Mouse (Mus musculus) urinary bladder, postnatal 10 days (tissue): ENCODE results near the gene Lmx1b.

Experiments used
- DNase-seq: peaks from one replicate; pipeline ENCODE4 v3.0.0; 2022; ENCODE audit warnings: low spot score

Lmx1b gene

DNA sequence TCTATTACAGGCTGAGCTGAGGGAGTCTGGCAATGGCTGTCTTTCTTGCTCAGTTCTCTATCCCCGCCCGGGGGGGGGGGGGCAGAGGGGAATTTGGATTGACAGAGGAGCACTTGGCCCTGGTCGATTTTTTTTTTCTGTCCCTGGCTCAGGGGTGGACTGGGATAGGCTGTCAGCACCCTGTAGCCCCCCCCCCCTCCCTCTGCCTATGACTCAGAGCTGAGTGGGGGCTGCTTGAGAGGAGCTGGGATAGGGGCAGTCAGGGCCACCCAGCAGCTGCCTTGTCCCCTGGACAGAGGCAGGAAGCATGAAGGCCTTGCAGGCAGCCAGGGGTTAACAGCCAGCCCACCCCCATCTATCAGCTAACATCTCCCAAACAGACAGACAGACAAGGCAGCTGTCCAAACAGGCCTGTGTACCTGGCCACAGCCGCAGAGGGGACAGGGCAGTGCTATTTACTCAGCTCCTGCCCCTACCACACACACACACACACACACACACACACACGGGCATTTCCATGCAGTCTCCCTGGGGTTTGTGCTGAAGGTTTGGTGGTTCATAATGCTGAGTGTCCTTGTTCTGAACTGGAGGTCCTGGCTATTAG, 57.8 kb downstream of the Lmx1b start:
- no peak for DNase-seq

GRCm38 (mm10) chr2:33581866-33582265, 58.4 kb downstream of the Lmx1b start:
- DNase-seq = no peak

DNA sequence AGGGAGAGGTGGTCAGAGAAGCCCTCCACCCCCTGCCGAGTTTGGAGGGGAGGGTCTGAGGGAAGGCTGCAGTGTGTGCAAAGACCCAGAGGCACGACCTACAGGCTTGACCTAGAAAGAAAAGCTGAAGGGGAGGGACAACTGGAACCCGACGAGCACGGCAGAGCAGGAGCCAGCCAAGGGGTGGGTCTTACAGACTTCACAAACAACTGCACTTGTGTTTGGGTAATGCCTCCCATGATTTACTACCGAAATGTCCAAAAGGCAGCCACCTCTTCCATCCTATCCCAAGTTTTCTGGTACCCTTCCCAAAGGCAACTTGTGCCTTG, 58.9 kb downstream of the Lmx1b start:
- no peak for DNase-seq

DNA sequence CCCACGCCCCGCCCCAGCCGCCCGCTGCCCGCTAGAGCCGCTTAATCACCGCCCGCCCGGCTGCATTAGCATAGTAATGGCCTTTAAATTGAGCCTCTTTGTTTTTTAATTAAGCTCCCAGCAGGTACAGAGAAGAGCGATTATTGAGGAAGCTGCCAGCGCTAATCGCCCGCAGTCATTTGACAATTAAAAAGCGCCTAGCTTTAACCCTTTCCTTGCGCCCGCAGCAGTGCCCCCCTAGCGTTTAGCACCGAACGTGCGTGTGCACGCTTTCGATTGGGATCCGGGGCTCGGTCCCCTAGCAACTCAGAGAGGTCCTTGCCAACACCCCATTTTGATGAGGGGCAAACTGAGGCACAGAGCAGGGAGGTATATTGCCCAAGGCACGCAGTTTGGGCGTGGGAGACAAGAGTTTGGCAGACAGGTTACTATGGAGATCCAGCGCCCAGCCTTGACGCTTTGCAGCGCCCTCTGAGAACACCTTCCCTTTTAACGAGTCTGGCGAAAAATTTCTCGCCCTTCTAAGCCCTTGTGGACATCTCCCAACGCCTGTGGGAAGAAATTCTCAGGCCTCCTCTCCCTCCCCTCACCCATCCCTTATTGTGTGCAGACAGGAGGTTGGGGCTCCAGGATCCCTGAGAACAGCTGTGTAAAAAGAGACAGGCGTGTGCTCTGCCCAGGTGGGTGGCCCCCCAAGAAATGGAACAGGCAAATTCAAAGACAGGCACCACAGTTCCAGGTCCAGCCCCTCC, 59.4 kb downstream of the Lmx1b start:
- DNase-seq = no peak

- DNase-seq = no peak
These were observed 64.9 kb downstream of the Lmx1b start for GRCm38 (mm10) chr2:33575406-33575805.

GRCm38 (mm10) chr2:33573075-33573474, 67.2 kb downstream of the Lmx1b start:
- no peak for DNase-seq

- no peak for DNase-seq
These were observed 69.0 kb downstream of the Lmx1b start for GRCm38 (mm10) chr2:33571219-33571824.

DNA sequence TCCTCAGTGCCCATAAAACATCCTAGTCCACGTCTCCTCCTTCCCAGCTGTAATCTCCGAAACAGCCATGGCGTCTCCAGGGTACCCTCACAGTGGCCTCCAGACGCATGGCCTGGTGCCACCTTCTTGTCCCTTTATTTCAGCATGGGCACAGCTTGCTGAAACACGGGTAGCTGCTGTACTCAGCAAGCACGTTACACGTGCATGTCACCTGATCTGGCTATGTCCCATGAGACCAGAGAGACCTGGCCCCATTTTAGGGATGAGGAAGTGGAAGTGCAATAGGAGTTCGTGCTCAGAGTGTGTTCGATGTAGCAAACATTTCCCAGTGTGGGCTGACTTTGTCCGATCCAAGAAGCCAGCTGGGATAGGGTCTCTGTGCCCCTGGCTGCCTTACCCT, 70.6 kb downstream of the Lmx1b start:
- no peak for DNase-seq

DNA sequence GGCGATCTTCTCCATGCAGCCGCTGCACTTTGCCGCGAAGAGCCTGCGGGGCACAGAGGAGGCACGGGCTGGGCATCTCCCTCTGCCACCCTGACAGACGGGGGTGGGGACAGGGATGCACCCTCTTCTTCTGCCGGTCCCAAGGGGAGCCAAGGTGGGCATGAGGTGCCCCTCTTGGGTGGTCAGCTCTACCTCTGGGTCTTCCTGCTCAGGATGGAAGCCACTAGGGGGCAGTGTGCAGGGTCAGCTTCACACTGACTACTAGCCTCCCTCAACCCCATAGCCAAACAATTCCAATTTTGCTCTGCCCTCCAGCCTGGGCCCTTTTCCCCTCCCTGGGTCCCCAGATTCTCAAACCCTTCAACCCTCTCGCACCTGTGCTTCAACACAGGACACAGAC, 71.1 kb downstream of the Lmx1b start:
- DNase-seq = no peak

- DNase-seq = no peak
These were observed 74.4 kb downstream of the Lmx1b start for GRCm38 (mm10) chr2:33565886-33566285.

- DNase-seq = no peak
These were observed 75.6 kb downstream of the Lmx1b start for GRCm38 (mm10) chr2:33564748-33565147.

- DNase-seq = no peak
These were observed 80.6 kb downstream of the Lmx1b start for GRCm38 (mm10) chr2:33559752-33560151.

DNA sequence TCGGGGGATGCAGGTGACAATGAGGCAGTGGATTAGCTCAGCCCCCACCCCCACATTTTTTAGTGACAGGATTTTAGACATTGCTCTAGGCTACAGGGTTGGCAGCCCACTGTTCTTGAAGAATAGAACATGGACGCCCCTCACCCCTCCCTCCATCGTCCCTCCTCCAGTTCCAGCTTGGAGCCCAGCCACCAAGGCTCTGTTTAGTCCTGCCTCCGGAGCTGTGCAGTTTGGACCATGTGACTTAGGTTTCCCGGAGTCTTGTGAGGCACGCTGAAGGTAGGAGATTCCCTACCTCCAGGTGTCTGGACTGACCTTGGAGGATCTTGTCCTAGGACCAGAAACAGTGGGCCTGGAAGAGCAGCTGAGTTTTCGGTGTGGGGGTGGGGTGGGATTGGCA, 81.0 kb downstream of the Lmx1b start:
- DNase-seq = no peak

DNA sequence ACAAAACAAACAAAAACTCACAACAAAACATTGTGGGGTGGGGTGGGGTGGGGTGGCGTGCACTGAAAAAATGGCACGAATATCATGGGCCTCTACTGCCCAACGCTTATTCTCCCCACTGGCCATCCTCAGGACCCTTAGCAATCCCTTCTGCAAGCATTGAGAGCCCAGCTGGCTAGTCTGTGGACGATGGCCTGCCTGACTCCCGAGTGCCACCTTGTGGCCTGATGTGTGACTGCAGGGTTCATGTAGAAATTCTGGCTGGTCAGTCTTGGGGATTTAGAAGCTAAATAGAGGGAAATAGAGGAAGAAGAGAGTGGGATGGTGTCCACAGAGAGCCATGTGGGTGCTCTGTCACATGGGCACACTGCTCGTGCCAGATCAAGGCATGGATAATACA, 82.1 kb downstream of the Lmx1b start:
- no peak for DNase-seq

DNA sequence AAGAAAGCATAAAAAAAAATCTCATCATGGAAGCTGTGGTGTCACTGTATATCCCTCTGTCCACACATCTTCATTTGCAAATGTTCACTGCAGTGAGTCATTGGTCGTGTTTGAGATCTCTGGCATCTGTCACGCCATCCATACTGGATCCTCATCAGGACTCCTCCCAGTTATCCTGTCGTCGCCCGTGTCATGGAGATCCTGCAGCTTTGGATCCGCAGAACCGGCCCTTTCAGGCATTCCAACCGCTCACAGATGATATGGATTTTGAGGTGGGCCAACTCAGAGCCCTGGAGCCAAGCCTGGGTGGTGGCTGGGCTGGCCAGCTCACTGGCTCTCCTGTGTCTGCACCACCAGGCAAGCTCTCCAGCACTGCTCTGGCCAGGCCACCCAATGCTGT, 84.7 kb downstream of the Lmx1b start:
- no peak for DNase-seq

DNA sequence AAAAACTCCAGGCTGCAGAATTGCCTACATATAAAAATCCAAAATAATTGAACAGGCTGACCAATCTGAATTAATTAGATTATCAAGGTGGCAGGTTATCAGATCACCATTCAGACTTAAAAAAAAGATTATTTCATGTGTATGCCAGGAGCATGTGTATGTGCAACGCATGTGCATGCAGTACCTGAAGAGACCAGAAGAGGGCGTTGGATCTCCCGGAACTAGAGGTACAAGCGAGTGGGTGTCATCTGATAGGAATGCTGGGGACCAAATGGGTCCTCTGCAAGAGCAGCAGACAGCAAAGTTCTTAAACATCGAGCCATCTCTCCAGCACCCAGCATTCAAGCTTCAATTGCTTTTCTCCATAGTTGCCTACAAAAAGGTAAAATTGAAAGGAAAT, 87.6 kb downstream of the Lmx1b start:
- no peak for DNase-seq

DNA sequence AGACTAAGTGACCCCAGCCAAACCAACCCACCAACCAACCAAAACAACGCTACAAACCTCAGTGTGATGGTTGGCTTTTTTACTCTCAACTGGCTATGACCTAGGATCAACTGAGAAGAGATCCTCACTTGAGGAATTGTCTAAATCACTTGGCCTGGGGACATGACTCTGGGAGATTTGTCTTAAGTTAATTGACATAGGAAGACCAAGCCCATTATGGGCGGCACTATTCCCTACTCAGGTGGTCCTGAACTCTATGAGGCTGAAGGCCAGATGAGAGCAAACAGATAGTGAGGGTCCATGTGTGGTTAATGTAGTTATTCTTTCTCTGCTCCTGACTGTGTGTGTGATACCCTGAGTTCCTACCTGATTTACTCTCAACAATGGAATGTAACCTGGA, 92.7 kb downstream of the Lmx1b start:
- no peak for DNase-seq

GRCm38 (mm10) chr2:33546879-33547278, 93.4 kb downstream of the Lmx1b start:
- DNase-seq = no peak

GRCm38 (mm10) chr2:33546051-33546450, 94.3 kb downstream of the Lmx1b start:
- DNase-seq = no peak

DNA sequence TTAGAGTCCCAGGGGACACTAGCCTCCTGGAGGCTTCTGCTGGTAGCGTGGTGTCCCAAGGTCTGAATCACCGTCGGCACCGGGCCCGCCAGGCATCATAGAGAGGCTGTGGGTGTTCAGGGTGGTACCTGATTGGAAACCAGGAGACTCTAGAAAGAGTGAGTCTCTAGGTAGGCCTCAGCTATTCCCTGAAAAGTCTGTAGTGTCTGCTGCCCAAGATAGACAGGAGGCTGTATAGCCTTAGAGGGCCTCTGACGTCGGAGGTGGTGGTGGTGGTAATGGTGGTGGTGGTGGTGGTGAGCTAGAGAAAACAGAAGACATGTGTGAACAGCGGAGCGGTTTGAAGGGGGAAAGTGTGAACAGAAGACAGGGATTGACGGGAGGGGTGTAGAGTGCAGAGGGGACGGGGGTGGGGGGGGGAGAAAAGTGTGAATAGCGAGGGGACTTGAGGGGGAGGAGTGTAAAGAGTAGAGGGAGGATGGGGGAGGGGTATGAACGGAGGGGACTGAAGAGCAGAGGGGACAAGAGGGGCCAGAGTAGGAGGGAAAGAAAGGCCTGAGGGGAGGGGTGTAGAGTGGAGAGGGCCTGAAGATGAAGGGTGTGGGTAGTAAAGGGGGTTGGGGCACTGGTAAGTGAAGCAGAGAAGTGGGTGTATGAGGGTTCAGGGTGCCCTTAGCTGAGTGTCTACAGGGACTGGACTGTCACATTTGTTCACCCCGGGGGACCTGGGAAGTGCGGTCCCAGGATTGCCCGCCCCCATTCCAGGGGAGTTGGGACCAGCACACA, 95.3 kb downstream of the Lmx1b start:
- DNase-seq = no peak

DNA sequence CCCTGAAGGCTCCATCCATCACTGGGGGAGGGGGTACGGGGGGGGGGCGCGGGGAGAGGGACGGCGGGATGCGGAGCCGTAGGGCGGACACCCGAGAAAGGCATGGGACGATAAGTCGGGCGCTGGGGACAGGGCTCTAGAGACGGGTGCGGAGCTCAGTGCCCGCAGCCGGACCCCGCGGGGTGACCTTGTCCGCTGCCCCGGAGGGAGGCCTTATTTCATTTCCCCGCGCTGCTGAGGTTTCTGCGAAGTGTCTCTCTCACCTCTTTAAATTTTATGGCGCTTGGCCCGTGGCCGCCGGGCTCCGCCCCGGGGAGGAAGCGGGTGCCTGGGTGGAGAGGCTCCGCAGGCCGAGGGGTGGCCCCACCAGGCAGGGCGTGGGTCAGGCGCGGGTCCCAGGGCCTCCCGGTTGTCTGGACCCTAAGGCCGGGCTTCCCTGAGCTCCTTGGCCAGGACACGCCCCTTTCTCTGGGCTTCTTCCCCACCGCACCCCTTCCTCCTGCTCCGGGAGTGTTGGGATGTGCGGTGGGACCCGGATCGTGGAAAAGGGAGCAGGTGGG, 96.0 kb downstream of the Lmx1b start:
- DNase-seq = no peak

GRCm38 (mm10) chr2:33543429-33544202, 96.7 kb downstream of the Lmx1b start:
- DNase-seq = no peak
